Mouse (Mus musculus) heart, embryonic 16.5 days (tissue): ENCODE data around the gene Adgrg4. TPM values are rescaled to one million over a fixed set of nuclear protein-coding genes. Genes with fewer than 3 reads are reported as not detected.

Experiments used
- ATAC-seq: fragments of 200-750 bp; cut with Nextera tagmentation; replicated peaks from 2 replicates; pipeline ENCODE4 v1.8.0; 2017; ENCODE audit warnings: moderate number of reproducible peaks; ENCODE audit not compliant: insufficient read depth, low FRiP score; ENCODE audit errors: extremely low read depth
- H3K27ac ChIP-seq: fragments of 300-500 bp; sonication (generic); 2 replicates; pipeline ENCODE4 v1.5.1; 2014; ENCODE audit warnings: mild to moderate bottlenecking, low read length, control low read depth, moderate library complexity
- H3K27me3 ChIP-seq: fragments of 300-500 bp; sonication (generic); 2 replicates; pipeline ENCODE4 v1.6.1; 2014; ENCODE audit warnings: low read length, mixed read lengths; ENCODE audit not compliant: control insufficient read depth, insufficient read depth
- H3K36me3 ChIP-seq: fragments of 300-500 bp; sonication (generic); 2 replicates; pipeline ENCODE4 v1.6.1; 2014; ENCODE audit not compliant: control insufficient read depth, insufficient read depth
- H3K4me1 ChIP-seq: fragments of 300-500 bp; sonication (generic); 2 replicates; pipeline ENCODE4 v1.6.1; 2014; ENCODE audit warnings: low read length, mixed read lengths; ENCODE audit not compliant: control insufficient read depth, insufficient read depth
- H3K4me2 ChIP-seq: fragments of 300-500 bp; sonication (generic); 2 replicates; pipeline ENCODE4 v1.6.1; 2014; ENCODE audit warnings: low read depth, mild to moderate bottlenecking, control low read depth, low read length
- H3K4me3 ChIP-seq: fragments of 300-500 bp; sonication (generic); 2 replicates; pipeline ENCODE4 v1.5.1; 2014; ENCODE audit warnings: mild to moderate bottlenecking, control low read depth, low read length
- H3K9ac ChIP-seq: fragments of 300-500 bp; sonication (generic); 2 replicates; pipeline ENCODE4 v1.6.1; 2014; ENCODE audit warnings: low read length, control low read depth
- H3K9me3 ChIP-seq: fragments of 300-500 bp; sonication (generic); replicated peaks from 2 replicates; pipeline ENCODE4 v1.6.1; 2016; ENCODE audit warnings: low read length; ENCODE audit not compliant: control insufficient read depth
- WGBS: fragments of 180-500 bp; shearing (Covaris S2); extraction: QIAGEN DNeasy Blood & Tissue Kit; methylation state at CpG from one replicate; pipeline ENCODE4 v1.1.7; 2014; 5-methylcytosine and 5-hydroxymethylcytosine counted together
- polyA plus RNA-seq: library from polyadenylated mRNA; unstranded; fragments of >200 nt; fragmentation: Nextera tagmentation; extraction: Ambion mirVana; gene quantifications from 2 replicates; pipeline ENCODE4 v1.2.1, GENCODE M21; 2015

Gene Adgrg4
- not detected in 2 replicates for polyA plus RNA-seq

DNA sequence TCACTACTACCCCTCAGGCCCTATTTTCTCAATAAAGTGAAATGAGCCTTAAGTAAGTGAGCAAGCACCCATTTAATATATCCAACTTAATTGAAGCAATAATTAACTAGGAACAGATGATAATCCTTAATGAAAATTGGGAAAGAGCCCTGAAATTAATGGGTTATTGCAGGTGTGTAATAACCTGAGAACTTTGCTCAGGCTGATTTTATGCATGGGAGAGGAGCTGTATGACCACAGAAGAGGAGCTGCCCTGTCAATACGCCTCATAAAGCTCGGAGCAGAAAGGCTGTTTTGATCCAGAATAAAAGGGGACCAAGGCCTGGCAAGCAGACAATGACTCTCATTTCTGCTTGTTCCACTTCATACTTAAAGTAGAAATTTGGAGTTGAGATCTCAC is at the start of gene Adgrg4:
TSS of gene Adgrg4 (plus strand) at position 301 of the 400 bp plus-strand sequence.
- Histone ChIP-seq H3K4me3 (no peak within 1 kb of the TSS), H3K27ac (no peak within 1 kb of the TSS), H3K9me3 (no peaks in the 10 kb centered on the region), H3K27me3 (no peaks in the 10 kb centered on the region), H3K36me3 (no peaks in the 10 kb centered on the region), H3K4me1 (no peaks in the 10 kb centered on the region), H3K4me2 (no peak within 1 kb of the TSS), H3K9ac (no peak within 1 kb of the TSS)
- WGBS: 70% methylated on average over 2 of the region's 2 CpGs
- ATAC-seq: no peak

DNA sequence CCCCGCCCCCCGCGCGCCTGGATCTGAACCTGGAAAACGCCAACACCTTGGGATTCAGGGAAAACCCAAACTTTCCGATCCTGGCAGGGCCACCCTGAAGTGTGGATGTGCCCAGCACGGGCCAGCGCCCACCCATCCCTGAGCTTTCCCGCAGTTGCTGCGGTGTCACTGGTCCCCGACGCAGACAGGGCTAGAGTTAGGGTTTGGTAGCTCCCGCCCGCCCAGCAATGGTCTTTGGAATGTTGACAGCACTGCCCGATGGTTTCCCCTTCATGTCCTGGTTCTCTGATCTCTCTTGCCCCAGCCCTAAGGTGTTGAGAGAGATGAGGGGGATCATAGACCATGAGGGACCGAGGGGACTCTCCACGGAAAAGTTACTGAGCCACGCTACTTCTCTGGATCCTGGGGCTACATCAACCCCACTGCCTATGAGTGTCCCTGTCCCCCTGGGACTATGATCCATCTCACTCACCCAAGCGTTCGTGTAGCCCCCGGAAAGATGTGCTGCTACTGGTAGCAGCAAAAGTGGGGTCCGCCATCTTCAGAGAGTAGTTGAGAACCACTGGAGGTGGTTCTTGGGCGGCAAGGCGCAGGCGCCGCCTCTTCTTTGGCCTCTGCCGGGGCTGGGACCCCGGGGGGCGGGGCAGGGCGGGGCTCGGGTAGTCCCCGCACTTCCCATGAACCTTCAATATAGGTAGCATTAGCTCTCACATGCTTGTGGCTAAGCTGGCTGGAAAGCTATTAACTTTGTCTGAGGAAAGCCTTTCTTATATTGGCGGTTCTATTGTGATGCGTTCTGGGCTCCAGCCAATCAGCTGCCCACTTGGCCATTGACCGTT is 48.0 kb upstream of the Adgrg4 start, which contains the start of gene Map7d3:
TSS of gene Map7d3 (minus strand) at position 562 of the 839 bp plus-strand sequence.
- WGBS: 11% methylated on average over 33 of the region's 35 CpGs
- Histone ChIP-seq H3K9me3 (no peaks in the 10 kb centered on the region; the same call in 1 of the 2 replicates), H3K36me3 (no peaks in the 10 kb centered on the region; the same call in 1 of the 2 replicates), H3K27me3 (no peaks in the 10 kb centered on the region), H3K9ac (peak within 1 kb of the TSS; percentile 64), H3K4me1 (no peaks in the 10 kb centered on the region), H3K4me2 (peak within 1 kb of the TSS; percentile 73), H3K27ac (no peak within 1 kb of the TSS), H3K4me3 (peak within 1 kb of the TSS; percentile 59)
- peak; percentile 52; the same call in 1 of the 2 replicates for ATAC-seq

DNA sequence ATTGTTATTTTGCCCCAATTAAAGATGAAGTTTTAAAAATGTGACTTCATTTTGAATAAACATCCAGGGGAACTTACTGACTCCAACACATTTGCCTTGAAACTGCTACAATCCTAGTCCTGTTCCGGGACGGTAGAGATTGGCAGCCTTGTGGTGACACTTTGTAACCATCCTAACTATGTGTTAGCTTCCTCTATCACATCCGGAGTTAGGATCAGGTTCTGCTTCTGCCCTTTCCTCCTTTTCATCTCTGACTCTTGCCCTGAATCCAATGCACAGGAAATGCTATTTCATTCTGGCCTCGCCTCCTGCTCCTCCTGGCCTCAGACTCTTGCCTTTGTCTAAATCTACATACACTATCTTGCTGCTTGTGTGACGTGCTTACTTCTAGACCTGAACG is 42.5 kb upstream of the Adgrg4 start:
- H3K9ac ChIP-seq: no peak overlapping the region
- no peak overlapping the region for H3K4me2 ChIP-seq
- H3K27ac ChIP-seq: no peak overlapping the region
- no peaks in the 10 kb centered on the region for H3K36me3 ChIP-seq
- 56% methylated on average over 6 of the region's 6 CpGs for WGBS
- H3K9me3 ChIP-seq: no peaks in the 10 kb centered on the region
- no peaks in the 10 kb centered on the region for H3K4me1 ChIP-seq
- no peak overlapping the region for H3K4me3 ChIP-seq
- H3K27me3 ChIP-seq: no peaks in the 10 kb centered on the region
- ATAC-seq: no peak

DNA sequence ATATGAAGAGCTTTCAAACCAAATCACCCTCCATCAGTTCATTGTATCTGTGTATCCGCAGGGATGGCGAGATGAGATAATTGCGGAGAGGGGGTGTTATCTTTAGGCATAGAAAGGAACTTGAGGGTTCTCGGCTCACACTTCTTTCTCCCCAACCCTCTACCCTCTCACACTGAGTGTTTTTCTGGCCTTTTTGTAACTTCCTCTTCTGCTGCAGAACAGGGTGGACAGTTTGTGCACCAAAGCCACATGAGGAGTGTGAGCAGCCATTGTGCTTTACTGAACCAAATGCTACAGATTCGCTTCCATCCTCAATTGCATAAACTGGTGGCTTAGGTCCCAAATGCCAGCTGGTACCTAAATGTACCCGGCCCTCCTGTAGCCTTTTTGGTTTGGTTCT is 34.1 kb upstream of the Adgrg4 start:
- Histone ChIP-seq H3K27me3 (no peaks in the 10 kb centered on the region), H3K4me1 (no peaks in the 10 kb centered on the region), H3K36me3 (no peaks in the 10 kb centered on the region), H3K4me2 (no peak overlapping the region), H3K4me3 (no peak overlapping the region), H3K9ac (no peak overlapping the region), H3K27ac (no peak overlapping the region), H3K9me3 (no peaks in the 10 kb centered on the region)
- no peak for ATAC-seq
- WGBS: 80% methylated on average over 6 of the region's 6 CpGs

DNA sequence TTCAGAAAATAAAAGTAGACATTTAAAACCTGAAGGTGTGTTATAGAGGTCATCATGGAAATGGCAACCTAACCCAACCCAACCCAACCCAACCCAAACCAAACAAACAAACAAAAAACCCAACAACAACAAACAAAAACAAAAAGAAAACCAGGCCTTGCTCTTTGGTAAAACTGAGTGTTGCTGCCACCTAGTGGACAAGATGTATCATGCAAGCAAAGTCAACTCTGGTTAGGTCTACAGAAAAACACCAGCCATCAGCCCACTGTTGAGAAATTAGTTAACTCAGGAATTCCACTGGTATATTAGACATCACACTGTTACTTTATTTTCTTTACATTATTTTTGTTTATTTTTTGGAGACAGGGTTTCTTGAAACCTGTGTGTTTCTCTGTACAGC is 30.6 kb upstream of the Adgrg4 start:
- no peak overlapping the region for H3K27ac ChIP-seq
- ATAC-seq: no peak

DNA sequence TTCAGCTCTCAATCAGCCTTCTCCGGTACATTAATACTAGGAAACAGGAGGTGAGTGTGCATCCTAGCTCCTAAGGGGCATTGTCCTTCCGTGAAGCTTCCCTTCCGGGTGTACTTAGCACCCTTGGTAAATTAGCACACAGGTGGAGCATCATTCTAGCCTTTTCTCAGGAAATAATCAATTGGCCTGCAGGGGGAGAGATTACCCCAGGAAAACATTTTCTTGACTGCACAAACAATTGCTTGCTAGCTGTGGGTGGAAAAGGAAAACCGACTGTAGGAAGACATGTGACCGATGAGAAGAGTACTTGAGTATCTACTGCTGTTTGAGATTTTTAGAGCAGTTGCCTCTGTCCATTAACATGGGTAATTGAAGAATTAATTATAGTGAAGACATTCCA is 28.7 kb upstream of the Adgrg4 start:
- no peaks in the 10 kb centered on the region for H3K36me3 ChIP-seq
- WGBS: 54% methylated on average over 5 of the region's 5 CpGs
- H3K27ac ChIP-seq: no peak overlapping the region
- no peak overlapping the region for H3K4me2 ChIP-seq
- H3K9ac ChIP-seq: no peak overlapping the region
- no peaks in the 10 kb centered on the region for H3K9me3 ChIP-seq
- H3K4me3 ChIP-seq: no peak overlapping the region
- ATAC-seq: no peak
- H3K27me3 ChIP-seq: no peaks in the 10 kb centered on the region
- no peaks in the 10 kb centered on the region for H3K4me1 ChIP-seq

More for the DNA sequence above, 30.6 kb upstream of the Adgrg4 start:
- no peak overlapping the region for H3K4me2 ChIP-seq
- H3K36me3 ChIP-seq: no peaks in the 10 kb centered on the region
- no peaks in the 10 kb centered on the region for H3K9me3 ChIP-seq
- no peaks in the 10 kb centered on the region for H3K27me3 ChIP-seq
- no peak overlapping the region for H3K9ac ChIP-seq
- H3K4me3 ChIP-seq: no peak overlapping the region
- H3K4me1 ChIP-seq: no peaks in the 10 kb centered on the region

DNA sequence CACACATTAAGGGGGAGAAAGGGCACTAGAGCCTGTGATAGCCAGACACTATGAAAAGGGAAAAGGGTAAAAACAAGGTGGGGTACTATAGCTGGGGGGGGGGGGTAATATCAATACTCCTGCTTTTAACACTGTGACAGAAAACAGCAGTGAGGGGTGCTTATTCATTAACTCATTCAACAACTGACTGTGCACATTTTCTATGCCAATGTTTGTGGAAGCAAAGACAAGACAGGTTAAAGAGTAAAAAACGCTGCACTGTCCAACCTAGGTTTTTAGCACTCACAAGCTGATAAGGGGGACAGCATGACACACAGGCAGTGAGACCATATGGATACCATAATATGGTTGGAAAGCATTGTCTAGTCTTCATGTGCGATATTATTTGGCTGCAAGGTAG is 142.9 kb downstream of the Adgrg4 start:
- Histone ChIP-seq H3K27me3 (no peaks in the 10 kb centered on the region), H3K36me3 (no peaks in the 10 kb centered on the region), H3K4me2 (no peak overlapping the region), H3K9ac (no peak overlapping the region), H3K4me1 (no peaks in the 10 kb centered on the region), H3K9me3 (no peaks in the 10 kb centered on the region), H3K27ac (no peak overlapping the region), H3K4me3 (no peak overlapping the region)
- no peak for ATAC-seq
- 71% methylated on average over 2 of the region's 2 CpGs for WGBS

DNA sequence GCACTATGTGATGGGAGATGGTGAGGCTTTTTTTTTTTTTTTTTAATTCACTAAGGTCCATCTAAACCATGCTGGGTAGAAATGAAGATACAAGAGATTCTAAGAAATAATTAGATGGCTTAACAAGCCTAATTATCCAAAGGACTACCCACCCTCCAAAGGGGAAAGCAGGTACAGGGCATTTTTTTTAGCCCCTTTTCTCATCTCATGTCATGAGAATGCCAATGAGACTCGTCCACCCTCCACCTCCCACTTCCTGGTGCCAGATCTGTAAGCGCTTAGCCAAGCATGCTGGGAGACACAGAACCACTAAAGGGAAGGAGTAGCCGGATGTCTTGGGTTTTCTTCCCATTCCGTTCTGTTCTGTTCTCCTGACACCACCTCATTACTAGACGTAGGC is 172.8 kb downstream of the Adgrg4 start, which contains the start of gene Brs3:
TSS of gene Brs3 (plus strand) at position 301 of the 400 bp plus-strand sequence.
- H3K27me3 ChIP-seq: no peaks in the 10 kb centered on the region
- H3K36me3 ChIP-seq: no peaks in the 10 kb centered on the region
- no peaks in the 10 kb centered on the region for H3K4me1 ChIP-seq
- no peak for ATAC-seq
- H3K9me3 ChIP-seq: no peaks in the 10 kb centered on the region
- no peak within 1 kb of the TSS for H3K27ac ChIP-seq
- WGBS: 78% methylated on average over 5 of the region's 5 CpGs
- no peak within 1 kb of the TSS for H3K4me3 ChIP-seq
- no peak within 1 kb of the TSS for H3K9ac ChIP-seq
- no peak within 1 kb of the TSS for H3K4me2 ChIP-seq

DNA sequence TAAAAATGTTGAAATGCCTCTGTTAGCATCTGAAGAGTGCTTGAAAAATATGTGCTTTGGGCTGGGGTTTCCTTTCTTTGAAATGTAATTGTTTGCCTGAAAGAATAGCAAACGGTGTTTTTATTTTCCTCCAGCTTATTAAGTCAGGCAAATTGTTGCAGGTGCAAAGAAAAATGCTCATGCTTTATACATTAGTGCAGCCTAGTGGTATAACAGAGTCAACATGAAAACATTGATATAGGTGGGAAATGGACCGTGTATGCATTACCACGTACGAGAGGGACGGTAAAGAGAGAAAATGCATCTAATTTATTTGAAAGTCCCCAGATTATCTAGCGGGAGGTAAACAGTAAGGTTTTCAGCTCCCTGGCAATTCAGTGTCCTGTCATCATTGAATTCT is 173.9 kb downstream of the Adgrg4 start:
- 76% methylated on average over 6 of the region's 6 CpGs for WGBS
- no peak overlapping the region for H3K4me2 ChIP-seq

More for the DNA sequence above, 173.9 kb downstream of the Adgrg4 start:
- no peaks in the 10 kb centered on the region for H3K4me1 ChIP-seq
- no peaks in the 10 kb centered on the region for H3K36me3 ChIP-seq
- no peaks in the 10 kb centered on the region for H3K9me3 ChIP-seq
- H3K9ac ChIP-seq: no peak overlapping the region
- no peak overlapping the region for H3K27ac ChIP-seq
- no peak for ATAC-seq
- no peak overlapping the region for H3K4me3 ChIP-seq
- H3K27me3 ChIP-seq: no peaks in the 10 kb centered on the region
